Mouse (Mus musculus) thymus, adult 2 months (tissue): ENCODE measurements around the gene Utrn.

ENCODE experiments used
- CTCF ChIP-seq: fragments of 200-500 bp; IDR thresholded peaks from 2 replicates; pipeline ENCODE4 v1.5.1; 2012; ENCODE audit warnings: mild to moderate bottlenecking, control low read depth, low read length, moderate library complexity, borderline replicate concordance; ENCODE audit not compliant: control insufficient read depth, poor library complexity, insufficient read depth; ENCODE audit errors: extremely low read depth
- POLR2A ChIP-seq: fragments of 200-500 bp; IDR thresholded peaks from 2 replicates; pipeline ENCODE4 v1.6.1; 2012; ENCODE audit warnings: mild to moderate bottlenecking, low read length, control low read depth, moderate library complexity; ENCODE audit not compliant: control insufficient read depth, poor library complexity, insufficient read depth; ENCODE audit errors: extremely low read depth

- TF ChIP-seq CTCF (no peak), POLR2A (no peak)
Observed at GRCm38 (mm10) chr10:12482975-12483374, 386.2 kb downstream of the Utrn start.
